Mouse (Mus musculus) left cerebral cortex, postnatal 14 days (tissue): ENCODE measurements at regions not wholly inside any gene's neighbourhood (a gene's known extent, or its start where the extent isn't known, plus 50 kb on each side); places are given as distances from the start of the nearest gene placed in this dataset.

Experiments used
- DNase-seq, 2 experiments: peaks; one replicate each; pipeline ENCODE4 v3.0.0; 2021 to 2022; ENCODE audit warnings: low spot score in 2 of 2, mixed read lengths in 1 of 2
- intact Hi-C: fragments of 180-260 bp; cut with DNase I; formaldehyde crosslinking; loops from one replicate; pipeline ENCODE4 v1.15.1; 2025

- intact Hi-C loops: no loop called here
Observed at GRCm38 (mm10) chr1:25921184-25921583, 91.7 kb upstream of the Adgrb3 start.

GRCm38 (mm10) chr1:25894169-25894568 lies 64.7 kb upstream of the Adgrb3 start:
- intact Hi-C loops: no loop called here
- no peak for DNase-seq

More at GRCm38 (mm10) chr1:25921184-25921583, 91.7 kb upstream of the Adgrb3 start:
- no peak for DNase-seq

- peak in 1 of 2 experiments; percentile 3 for DNase-seq
- intact Hi-C loops: no loop called here
Observed at GRCm38 (mm10) chr1:25892970-25893369, 63.5 kb upstream of the Adgrb3 start.

GRCm38 (mm10) chr1:25892026-25892739 lies 62.7 kb upstream of the Adgrb3 start:
- intact Hi-C loops: no loop called here
- peak in 1 of 2 experiments; percentile 16 for DNase-seq

- intact Hi-C loops: no loop called here
- DNase-seq: no peak
Observed at GRCm38 (mm10) chr1:25888004-25888403, 58.5 kb upstream of the Adgrb3 start.

- DNase-seq: no peak
- intact Hi-C loops: no loop called here
Observed at GRCm38 (mm10) chr1:25885049-25885448, 55.5 kb upstream of the Adgrb3 start.
